Mouse (Mus musculus) forebrain, postnatal 0 days (tissue): ENCODE measurements at regions not wholly inside any gene's neighbourhood (a gene's known extent, or its start where the extent isn't known, plus 50 kb on each side); places are given as distances from the start of the nearest gene placed in this dataset.
"Not testable (repeated sequence)": the region's sequence is repeated elsewhere in the genome, so short reads cannot be mapped to it uniquely, and the experiment has no call there.

Experiments used
- ATAC-seq: fragments of 200-750 bp; cut with Nextera tagmentation; 2 replicates; pipeline ENCODE4 v1.8.0; 2017; ENCODE audit warnings: mild to moderate bottlenecking, moderate library complexity
- DNase-seq: peaks from one replicate; pipeline ENCODE4 v3.0.0-alpha.2; 2015
- H3K27ac ChIP-seq: fragments of 300-500 bp; sonication (generic); 2 replicates; pipeline ENCODE4 v1.5.1; 2014; ENCODE audit warnings: low read depth, mild to moderate bottlenecking, antibody characterized with exemption, low read length, moderate library complexity, mixed read lengths
- H3K27me3 ChIP-seq: fragments of 300-500 bp; sonication (generic); 2 replicates; pipeline ENCODE4 v1.6.1; 2014; ENCODE audit warnings: mild to moderate bottlenecking, low read length, mixed read lengths; ENCODE audit not compliant: insufficient read depth
- H3K36me3 ChIP-seq: fragments of 300-500 bp; sonication (generic); 2 replicates; pipeline ENCODE4 v1.6.1; 2014; ENCODE audit warnings: mild to moderate bottlenecking, moderate library complexity; ENCODE audit not compliant: insufficient read depth
- H3K4me1 ChIP-seq: fragments of 300-500 bp; sonication (generic); 2 replicates; pipeline ENCODE4 v1.6.1; 2014; ENCODE audit warnings: antibody characterized with exemption; ENCODE audit not compliant: insufficient read depth
- H3K4me2 ChIP-seq: fragments of 300-500 bp; sonication (generic); 2 replicates; pipeline ENCODE4 v1.6.1; 2014; ENCODE audit warnings: low read depth, mild to moderate bottlenecking, moderate library complexity
- H3K4me3 ChIP-seq: fragments of 300-500 bp; sonication (generic); 2 replicates; pipeline ENCODE4 v1.5.1; 2014; ENCODE audit warnings: low read depth, low read length, mixed read lengths
- H3K9ac ChIP-seq: fragments of 300-500 bp; sonication (generic); 2 replicates; pipeline ENCODE4 v1.6.1; 2014; ENCODE audit warnings: mild to moderate bottlenecking
- H3K9me3 ChIP-seq: fragments of 300-500 bp; sonication (generic); 2 replicates; pipeline ENCODE4 v1.6.1; 2016; ENCODE audit warnings: low read length
- CTCF ChIP-seq: sonication (generic); IDR thresholded peaks from 2 replicates; pipeline ENCODE4 v1.5.1; 2016; ENCODE audit warnings: antibody characterized with exemption, control low read depth, low read depth
- WGBS: fragments of 180-500 bp; shearing (Covaris S2); extraction: QIAGEN DNeasy Blood & Tissue Kit; methylation state at CpG from one replicate; pipeline ENCODE4 v1.1.7; 2014; 5-methylcytosine and 5-hydroxymethylcytosine counted together

DNA sequence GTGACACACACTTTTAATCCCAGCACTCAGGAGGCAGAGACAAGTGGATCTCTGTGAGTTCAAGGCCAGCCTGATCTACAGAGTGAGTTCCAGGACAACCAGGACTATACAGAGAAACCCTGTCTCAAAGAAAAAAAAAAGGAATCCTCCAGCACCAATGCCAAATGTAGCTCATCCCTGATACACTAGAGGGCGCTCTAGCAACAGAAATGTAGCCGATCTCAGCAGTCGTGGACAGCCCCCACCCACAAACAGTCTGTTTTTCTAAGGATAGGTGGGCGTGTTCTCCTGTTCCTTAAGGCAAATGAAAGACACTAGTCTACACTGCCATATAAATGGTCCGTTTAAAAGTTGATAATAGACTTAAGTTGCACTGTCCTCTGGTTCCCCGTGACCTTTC is 2447.9 kb upstream of the Gm8797 start:
- not testable (repeated sequence) for ATAC-seq
- peak; percentile 3 for DNase-seq
- WGBS = 30% methylated on average over 6 of the region's 6 CpGs

DNA sequence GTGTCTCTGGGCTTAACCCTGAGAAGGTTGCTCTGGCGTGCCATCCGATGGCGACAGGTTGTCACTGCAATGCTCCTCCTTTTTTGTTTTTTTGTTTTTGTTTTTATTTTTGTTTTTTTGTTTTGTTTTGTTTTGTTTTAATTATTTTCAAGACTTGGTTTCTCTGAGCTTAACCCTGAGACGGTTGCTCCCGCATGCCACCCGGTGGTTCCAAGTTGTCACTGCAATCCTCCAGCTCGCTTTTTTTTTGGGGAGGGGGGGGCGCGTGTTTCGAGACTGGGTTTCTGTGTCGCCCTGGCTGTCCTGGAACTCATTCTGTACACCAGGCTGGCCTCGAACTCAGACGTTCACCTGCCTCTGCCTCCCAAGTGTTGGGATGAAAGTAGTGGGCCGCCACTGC is 2442.1 kb upstream of the Gm8797 start:
- WGBS = 66% methylated on average over 14 of the region's 14 CpGs
- DNase-seq (no peak), ATAC-seq (no peak)
- H3K4me3 ChIP-seq = peak overlapping the region; percentile 10; the same call in 1 of the 2 replicates
- H3K27ac ChIP-seq = no peak overlapping the region
- TF ChIP-seq CTCF = 0 out of 2 replicates have a peak, but pooled peaks have one; percentile 5
- H3K27me3 ChIP-seq = no peaks in the 10 kb centered on the region
- H3K4me1 ChIP-seq = no peaks in the 10 kb centered on the region
- H3K9ac ChIP-seq = no peak overlapping the region
- peak overlapping the region; percentile 27 for H3K4me2 ChIP-seq
- H3K9me3 ChIP-seq = no peaks in the 10 kb centered on the region
- no peaks in the 10 kb centered on the region for H3K36me3 ChIP-seq

More for the DNA sequence above, 2447.9 kb upstream of the Gm8797 start:
- not testable (repeated sequence) for H3K9ac ChIP-seq, H3K27me3 ChIP-seq, H3K4me3 ChIP-seq, H3K27ac ChIP-seq, H3K36me3 ChIP-seq, H3K4me2 ChIP-seq, H3K9me3 ChIP-seq, H3K4me1 ChIP-seq

DNA sequence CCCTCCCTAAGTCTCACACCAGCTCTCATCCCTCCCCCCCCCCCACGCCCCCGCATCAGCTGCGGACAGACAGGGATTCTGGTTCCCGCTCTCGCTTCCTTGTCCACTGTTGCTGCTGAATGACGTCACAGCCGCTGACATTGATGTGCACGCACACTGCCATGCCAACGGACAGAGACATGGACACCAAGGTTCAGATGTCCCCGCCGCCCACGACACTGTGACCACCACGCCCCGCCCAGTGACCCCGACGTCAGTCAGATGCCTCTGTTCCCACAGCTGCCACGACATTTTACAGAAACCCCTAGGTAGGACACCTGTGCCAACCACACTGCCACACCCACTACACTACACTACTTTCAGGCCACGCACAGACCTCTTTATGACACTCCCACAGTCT is 2441.6 kb upstream of the Gm8797 start:
- 59% methylated on average over 18 of the region's 18 CpGs for WGBS
- DNase-seq (no peak), ATAC-seq (no peak)
- Histone ChIP-seq H3K27ac (no peak overlapping the region), H3K4me1 (no peaks in the 10 kb centered on the region), H3K9ac (no peak overlapping the region), H3K9me3 (no peaks in the 10 kb centered on the region), H3K36me3 (no peaks in the 10 kb centered on the region), H3K4me2 (peak overlapping the region; percentile 27), H3K27me3 (no peaks in the 10 kb centered on the region), H3K4me3 (peak overlapping the region; percentile 10; the same call in 1 of the 2 replicates)
- no peak for TF ChIP-seq CTCF

DNA sequence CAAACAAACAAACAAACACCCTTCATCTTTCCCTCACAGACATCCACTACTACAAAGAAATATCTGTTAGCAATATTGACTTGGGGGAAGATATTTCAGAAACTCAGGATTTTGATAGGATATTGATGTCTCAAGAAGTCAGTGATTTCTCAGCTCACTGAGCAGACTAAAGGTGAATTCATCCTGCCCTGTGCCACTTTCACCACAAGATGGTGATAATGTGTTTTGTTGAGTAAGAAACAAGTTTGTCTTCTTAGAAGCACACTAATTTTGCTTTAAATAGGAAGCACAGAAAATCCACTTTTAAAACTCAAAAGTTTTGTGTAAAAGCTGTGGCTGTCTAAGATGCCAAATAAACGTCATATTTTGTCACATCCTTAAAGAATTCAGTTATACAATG is 2439.8 kb upstream of the Gm8797 start:
- peak; percentile 2 for DNase-seq

DNA sequence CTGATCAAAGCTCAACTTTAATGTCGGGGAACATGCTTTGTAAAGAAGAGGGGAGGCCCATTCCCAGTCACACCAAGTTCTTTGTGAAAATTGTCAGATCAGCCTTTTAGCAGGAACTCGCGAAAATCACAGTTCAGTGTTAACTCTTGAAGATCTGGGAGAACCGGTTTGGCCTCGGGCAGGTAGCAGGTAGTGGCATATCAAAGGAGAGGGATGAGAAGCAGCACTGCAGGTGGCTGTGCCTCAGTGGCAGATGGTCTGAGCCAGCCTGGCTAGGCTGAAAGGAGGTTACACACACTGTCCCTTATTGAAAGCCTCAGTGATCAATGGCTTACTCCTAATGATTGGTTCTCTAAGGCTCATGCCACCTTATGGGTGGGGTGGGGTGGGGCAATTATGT is 2401.0 kb upstream of the Gm8797 start:
- H3K9me3 ChIP-seq = no peaks in the 10 kb centered on the region
- H3K27ac ChIP-seq = no peak overlapping the region
- no peaks in the 10 kb centered on the region for H3K27me3 ChIP-seq
- H3K4me2 ChIP-seq = no peak overlapping the region
- ATAC-seq = no peak
- H3K4me1 ChIP-seq = no peaks in the 10 kb centered on the region
- no peak overlapping the region for H3K4me3 ChIP-seq
- H3K9ac ChIP-seq = no peak overlapping the region
- DNase-seq = no peak
- WGBS = 47% methylated on average over 5 of the region's 5 CpGs
- no peak for TF ChIP-seq CTCF
- H3K36me3 ChIP-seq = no peaks in the 10 kb centered on the region

More for the DNA sequence above, 2439.8 kb upstream of the Gm8797 start:
- ATAC-seq = no peak
- no peaks in the 10 kb centered on the region for H3K9me3 ChIP-seq
- no peaks in the 10 kb centered on the region for H3K36me3 ChIP-seq
- no peak overlapping the region for H3K27ac ChIP-seq
- H3K9ac ChIP-seq = no peak overlapping the region
- H3K27me3 ChIP-seq = no peaks in the 10 kb centered on the region
- 27% methylated on average over 1 of the region's 1 CpGs for WGBS
- TF ChIP-seq CTCF = peak; percentile 45
- no peak overlapping the region for H3K4me2 ChIP-seq
- H3K4me3 ChIP-seq = no peak overlapping the region
- H3K4me1 ChIP-seq = no peaks in the 10 kb centered on the region

DNA sequence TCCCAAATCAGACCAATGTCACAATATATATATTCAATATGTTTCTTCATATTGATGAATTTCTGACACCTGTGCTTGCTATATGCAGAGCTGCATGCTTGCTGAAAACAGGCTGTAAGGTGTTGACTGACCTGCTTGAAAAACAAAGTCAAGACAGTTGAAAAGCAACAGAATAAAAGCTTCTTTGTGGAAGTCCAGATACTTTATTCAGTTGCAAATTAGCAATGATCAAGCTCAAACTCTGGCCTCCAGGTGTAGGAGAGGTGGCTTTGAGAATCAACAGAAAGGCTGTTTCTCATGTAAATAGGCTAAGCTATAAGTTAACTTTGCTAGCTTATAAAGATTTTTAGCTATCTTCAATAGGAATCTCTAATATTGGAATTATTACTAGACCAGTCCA is 2379.7 kb upstream of the Gm8797 start:
- not testable (repeated sequence) for H3K4me1 ChIP-seq, ATAC-seq, H3K27me3 ChIP-seq, H3K27ac ChIP-seq, H3K36me3 ChIP-seq, DNase-seq, H3K9ac ChIP-seq, H3K4me3 ChIP-seq, H3K4me2 ChIP-seq, H3K9me3 ChIP-seq

DNA sequence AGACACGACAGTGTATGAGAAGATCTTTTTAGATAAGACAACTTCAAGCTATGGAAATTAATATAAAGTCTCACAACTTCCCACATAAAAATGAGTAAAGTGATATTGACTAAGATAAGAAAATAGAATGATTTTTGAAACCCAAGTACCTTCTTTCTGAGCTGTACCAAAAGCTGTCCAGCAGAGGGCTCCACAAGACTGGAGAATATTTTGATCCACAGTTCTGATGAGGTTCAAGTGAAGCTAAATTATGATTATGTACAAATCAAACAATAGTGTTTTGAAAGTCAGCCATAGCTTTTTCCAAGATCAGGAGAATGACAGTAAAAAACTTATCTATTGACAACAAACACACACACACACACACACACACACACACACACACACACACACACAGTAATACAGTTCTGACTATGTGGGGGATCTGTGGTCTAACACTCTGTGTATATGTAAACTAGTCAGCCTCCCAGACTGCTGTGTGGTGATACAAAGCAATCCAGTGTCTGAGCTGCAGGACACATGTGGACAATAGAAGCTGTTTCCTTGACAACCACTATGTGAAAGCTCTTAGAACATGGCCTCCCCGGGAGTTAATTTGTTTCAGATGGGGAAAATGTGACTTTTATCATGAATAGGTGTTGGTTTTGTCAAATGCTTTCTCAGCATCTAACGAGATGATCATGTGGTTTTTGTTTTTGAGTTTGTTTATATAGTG is 2362.4 kb upstream of the Gm8797 start:
- DNase-seq = peak; percentile 32

More for the DNA sequence above, 2362.4 kb upstream of the Gm8797 start:
- peak; percentile 34; the same call in 1 of the 2 replicates for TF ChIP-seq CTCF
- no peak overlapping the region for H3K4me3 ChIP-seq
- H3K27ac ChIP-seq = no peak overlapping the region
- H3K9ac ChIP-seq = no peak overlapping the region
- H3K4me1 ChIP-seq = no peaks in the 10 kb centered on the region
- no peak overlapping the region for H3K4me2 ChIP-seq
- ATAC-seq = peak; percentile 85
- no peaks in the 10 kb centered on the region for H3K9me3 ChIP-seq
- H3K27me3 ChIP-seq = no peaks in the 10 kb centered on the region
- 13% methylated on average over 3 of the region's 3 CpGs for WGBS
- H3K36me3 ChIP-seq = no peaks in the 10 kb centered on the region
